Mouse (Mus musculus) B cell, adult 62 days (primary cell): ENCODE measurements around the gene Prss53. TPM values are rescaled to one million over a fixed set of nuclear protein-coding genes. Genes with fewer than 3 reads are reported as not detected.

ENCODE experiments used
- total RNA-seq: library from RNA; stranded (reverse); gene quantifications from 4 replicates; pipeline ENCODE4 v1.2.4, GENCODE M21; 2023

Prss53 gene
- total RNA-seq = 0.35 to 0.45 TPM (median 0.40 TPM) in 4 replicates

DNA sequence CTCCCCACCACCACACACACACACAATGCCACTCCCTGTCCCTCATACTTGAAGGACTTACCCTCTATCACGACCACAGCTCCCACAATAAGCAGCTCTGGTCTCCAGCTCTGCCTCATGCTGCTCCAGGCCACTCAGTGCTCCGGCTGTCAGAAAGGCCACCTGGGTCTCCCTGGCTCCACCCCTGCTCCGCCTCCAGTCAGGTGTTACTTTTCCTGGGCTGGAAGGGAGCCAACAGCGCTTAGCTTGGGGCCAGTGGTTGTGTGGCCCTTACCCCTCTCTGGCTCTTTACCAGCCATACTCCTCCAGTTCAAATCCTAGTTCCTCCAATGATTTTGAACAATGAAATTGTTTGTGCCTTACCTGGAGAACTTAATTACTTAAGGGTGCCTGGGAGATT is at the start of gene Prss53:
Gene Prss53 (minus strand): TSS at position 173 of the 400 bp plus-strand sequence.

DNA sequence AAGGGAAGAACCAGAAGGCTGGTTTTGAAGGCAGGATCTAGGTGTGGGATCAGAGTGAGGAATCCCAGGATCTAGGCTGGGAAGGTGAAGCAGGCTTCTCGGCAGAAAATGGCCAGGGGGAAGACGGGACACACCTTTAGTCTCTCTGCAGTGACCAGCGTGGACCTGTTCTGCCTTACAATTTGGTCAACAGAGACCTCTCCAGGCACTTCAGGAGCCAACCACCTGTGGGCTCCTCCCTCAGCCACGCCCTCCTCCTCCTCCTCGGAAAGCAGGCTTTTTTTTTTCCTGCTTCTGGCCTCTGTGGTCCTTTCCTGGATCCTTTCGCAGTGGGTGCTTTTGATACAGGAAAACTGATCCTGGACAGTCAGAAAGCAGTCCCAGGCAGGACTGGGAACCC is 39.2 kb upstream of the Prss53 start, which contains the start of gene Prss8:
Gene Prss8 (minus strand): TSS at position 182 of the 400 bp plus-strand sequence.

DNA sequence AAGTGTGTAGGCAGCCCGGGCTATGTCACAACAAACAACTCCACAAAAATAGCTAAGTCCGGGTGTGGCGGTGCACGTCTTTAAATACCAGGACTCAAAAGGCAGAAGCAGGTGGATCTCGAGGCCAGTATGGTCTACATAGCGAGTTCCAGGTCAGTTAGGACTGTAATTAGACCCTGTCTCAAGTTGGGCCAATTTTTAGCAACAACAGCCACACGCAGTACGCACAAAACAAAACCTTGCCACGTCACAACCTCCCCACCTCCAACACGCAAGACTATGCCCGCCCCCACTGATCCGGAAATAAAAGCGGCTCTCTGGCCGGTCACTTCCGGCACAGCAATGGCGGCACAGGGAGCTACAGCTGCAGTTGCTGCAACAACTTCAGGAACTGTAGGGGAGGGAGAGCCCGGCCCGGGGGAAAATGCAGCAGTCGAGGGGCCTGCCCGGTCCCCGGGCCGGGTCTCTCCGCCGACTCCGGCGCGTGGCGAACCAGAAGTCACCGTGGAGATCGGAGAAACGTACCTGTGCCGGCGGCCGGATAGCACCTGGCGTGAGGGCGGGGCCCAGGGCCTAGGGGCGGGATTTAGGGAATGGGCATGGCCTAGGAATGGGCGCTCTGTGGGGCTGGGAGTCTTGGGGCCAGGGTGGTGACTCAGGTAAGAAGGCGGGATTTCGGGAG is 21.6 kb upstream of the Prss53 start, which contains the start of gene Kat8:
Gene Kat8 (plus strand): TSS at position 327 of the 682 bp plus-strand sequence.

DNA sequence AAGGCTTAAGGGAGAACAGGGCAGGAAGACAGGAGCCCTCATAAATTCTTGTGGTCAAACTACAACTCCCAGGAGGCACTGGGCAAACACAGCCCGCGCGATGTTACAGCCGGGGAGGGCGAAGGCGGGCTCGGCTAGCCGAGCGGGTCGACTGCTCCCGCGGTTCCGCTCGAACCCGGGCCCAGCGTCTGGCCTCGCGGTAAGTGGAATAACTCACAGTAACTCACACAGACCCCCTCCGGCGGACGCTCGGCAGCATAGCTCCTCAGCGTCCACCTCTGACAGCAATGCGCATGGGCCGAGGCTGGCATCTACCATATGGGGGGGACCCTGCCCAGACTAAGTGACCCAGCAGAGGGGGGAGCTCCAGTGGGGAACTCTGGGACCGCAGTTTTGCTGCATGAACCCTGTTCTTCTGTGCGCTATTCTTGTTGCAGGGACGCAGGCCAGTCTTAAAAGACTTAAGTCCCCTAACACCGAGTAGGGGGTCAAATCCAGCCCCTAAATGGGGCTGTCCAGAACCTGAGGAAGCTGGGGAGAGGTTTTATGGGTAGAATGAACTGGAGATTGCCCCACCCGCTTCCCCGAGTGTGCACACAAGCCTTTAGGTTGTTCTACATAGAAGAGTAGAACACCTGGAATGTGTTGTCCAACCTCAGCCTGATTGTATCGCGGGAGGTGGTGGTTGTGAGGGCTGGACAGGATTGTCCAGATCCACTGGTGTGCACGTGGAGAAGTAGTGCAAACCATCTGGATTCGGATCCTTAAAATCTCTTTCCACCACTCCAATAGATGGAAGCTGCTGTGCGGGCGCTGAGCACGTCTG is 13.4 kb upstream of the Prss53 start, which contains the start of gene Bckdk:
Gene Bckdk (plus strand): TSS at position 112 of the 826 bp plus-strand sequence.

DNA sequence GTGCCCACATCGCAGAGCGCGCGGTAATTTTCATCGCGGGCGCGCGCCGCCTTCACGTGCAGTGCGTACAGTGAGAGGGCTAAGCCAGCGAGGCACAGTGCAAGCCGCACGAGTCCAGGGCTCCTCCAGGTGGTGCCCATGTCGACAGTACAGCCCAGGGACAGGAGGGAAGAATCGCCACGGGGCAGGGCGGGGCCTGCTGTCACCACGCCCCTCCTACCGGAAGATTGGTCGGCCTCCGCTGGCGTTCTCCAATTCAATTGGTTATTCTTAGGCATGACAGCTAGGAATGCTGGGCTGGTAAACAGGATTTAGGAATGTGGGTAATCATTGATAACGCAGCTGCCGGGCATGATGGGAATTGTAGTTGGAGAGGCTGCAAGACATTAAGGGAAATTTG is 4.7 kb upstream of the Prss53 start, which contains the start of the genes Gm21974 and Vkorc1:
Gene Gm21974 (minus strand): TSS at position 13 of the 400 bp plus-strand sequence.
Gene Vkorc1 (minus strand): TSS at position 176 of the 400 bp plus-strand sequence.

DNA sequence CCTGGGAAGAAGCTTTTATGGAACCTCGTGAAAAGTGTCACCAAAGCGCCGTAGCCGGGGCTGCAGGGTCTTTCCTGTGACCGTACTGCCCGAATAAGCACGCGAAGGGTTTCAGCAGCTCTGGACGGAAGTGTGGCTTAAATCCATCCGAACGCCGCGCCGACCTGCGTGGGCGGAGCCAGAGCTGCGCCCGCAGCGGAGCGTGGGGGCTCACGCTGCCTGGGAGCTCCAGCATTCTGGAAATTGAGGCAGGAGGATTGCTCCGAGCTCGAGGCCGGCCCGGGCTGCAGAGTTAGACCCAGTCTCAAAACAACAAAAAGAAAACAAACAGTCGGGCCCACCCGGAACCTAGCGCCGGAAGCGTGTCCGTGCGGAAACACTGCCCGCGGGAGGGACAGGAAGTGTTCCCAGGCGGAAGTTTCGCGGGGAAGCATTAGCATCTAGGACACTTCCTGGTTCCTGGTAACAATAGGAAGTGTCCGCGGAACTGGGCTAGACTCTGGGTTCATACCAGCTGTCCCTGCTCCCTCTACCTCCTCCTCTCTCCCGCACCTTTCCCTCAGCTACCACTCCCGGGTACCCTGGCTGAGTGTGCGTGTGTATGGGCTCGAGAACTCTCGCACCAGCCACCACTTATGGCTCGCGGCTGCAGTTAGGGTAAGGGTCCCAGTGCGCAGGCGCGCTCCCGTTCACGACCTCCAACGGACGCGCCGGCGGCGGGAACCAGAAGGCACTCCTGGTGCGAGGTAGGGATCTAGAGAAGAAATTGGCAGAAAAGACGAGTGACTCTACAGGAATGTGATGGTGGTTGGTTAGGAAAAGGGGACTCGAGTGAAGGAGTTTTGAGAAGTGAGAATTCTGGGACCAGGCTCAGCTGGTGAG is 14.1 kb downstream of the Prss53 start, which contains the start of gene Zfp668:
Gene Zfp668 (minus strand): TSS at position 362 of the 882 bp plus-strand sequence.

DNA sequence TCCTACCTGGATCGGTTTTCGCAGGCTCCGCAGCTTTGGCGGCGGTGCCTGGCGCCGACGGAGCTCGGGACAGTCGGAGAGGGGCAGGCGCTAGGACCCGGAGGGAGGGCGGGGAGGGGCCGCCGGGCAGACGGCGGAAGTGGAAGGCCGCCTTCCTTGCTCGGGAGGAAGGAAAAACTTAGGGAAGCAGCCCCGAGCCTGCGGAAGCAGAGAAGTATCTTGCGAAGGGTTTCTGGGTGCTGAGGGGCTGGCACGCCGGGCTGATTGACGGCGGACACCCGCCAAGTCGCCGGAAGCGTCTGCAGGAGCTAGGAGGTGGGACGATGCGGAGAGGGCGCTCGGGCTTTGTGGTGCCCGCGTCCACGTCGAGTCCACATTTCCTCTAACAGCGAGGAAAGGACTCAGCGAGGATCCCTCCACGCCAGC is 14.7 kb downstream of the Prss53 start, which contains the start of gene Zfp646:
Gene Zfp646 (plus strand): TSS at position 181 of the 426 bp plus-strand sequence.

Other genes with a start within 250 kb of the Prss53 start
- 63.0 to 68.4 TPM (median 63.8 TPM) in 4 replicates for gene Bcl7c, start 182.0 kb downstream of the Prss53 start, total RNA-seq
- gene Ctf1, start 178.2 kb downstream of the Prss53 start, total RNA-seq = not detected in 4 replicates
- gene Ctf2, start 158.8 kb downstream of the Prss53 start, total RNA-seq = not detected in 4 replicates
- 14.7 to 17.9 TPM (median 15.5 TPM) in 4 replicates for gene Fbxl19, start 146.4 kb downstream of the Prss53 start, total RNA-seq
- 28.6 to 34.8 TPM (median 29.6 TPM) in 4 replicates for gene Orai3, start 121.2 kb downstream of the Prss53 start, total RNA-seq
- gene Setd1a, start 114.3 kb downstream of the Prss53 start, total RNA-seq = 73.7 to 86.9 TPM (median 79.4 TPM) in 4 replicates
- gene Gm49388, start 105.4 kb downstream of the Prss53 start, total RNA-seq = 1.5 to 2.4 TPM in 2 of 4 replicates, not detected in the others
- 1.7 to 3.7 TPM (median 3.2 TPM) in 4 replicates for gene Hsd3b7, start 90.4 kb downstream of the Prss53 start, total RNA-seq
- 121 to 153 TPM (median 133 TPM) in 4 replicates for gene Stx4a, start 66.7 kb downstream of the Prss53 start, total RNA-seq
- gene Stx1b, start 66.4 kb downstream of the Prss53 start, total RNA-seq = not detected in 4 replicates
- 91.0 to 95.6 TPM (median 92.9 TPM) in 4 replicates for gene Zfp646, start 14.7 kb downstream of the Prss53 start, total RNA-seq
- 13.9 to 14.9 TPM (median 14.4 TPM) in 4 replicates for gene Zfp668, start 14.1 kb downstream of the Prss53 start, total RNA-seq
- not detected in 4 replicates for gene Gm21974, start 4.5 kb upstream of the Prss53 start, total RNA-seq
- gene Vkorc1, start 4.6 kb upstream of the Prss53 start, total RNA-seq = 15.5 to 22.2 TPM (median 17.5 TPM) in 4 replicates
- gene Bckdk, start 13.1 kb upstream of the Prss53 start, total RNA-seq = 30.2 to 34.8 TPM (median 32.9 TPM) in 4 replicates
- 43.2 to 49.2 TPM (median 46.0 TPM) in 4 replicates for gene Kat8, start 21.5 kb upstream of the Prss53 start, total RNA-seq
- not detected in 4 replicates for gene Prss8, start 39.1 kb upstream of the Prss53 start, total RNA-seq
- gene Prss36, start 55.8 kb upstream of the Prss53 start, total RNA-seq = 2.5 to 3.3 TPM (median 2.8 TPM) in 4 replicates
- 793 to 895 TPM (median 867 TPM) in 4 replicates for gene Fus, start 76.5 kb upstream of the Prss53 start, total RNA-seq
- gene Pycard, start 102.9 kb upstream of the Prss53 start, total RNA-seq = 24.0 to 28.8 TPM (median 26.2 TPM) in 4 replicates
- 0.26 to 1.7 TPM (median 1.0 TPM) in 4 replicates for gene Trim72, start 113.0 kb upstream of the Prss53 start, total RNA-seq
- gene Itgam, start 171.7 kb upstream of the Prss53 start, total RNA-seq = 1.4 to 2.7 TPM (median 2.1 TPM) in 4 replicates
- not detected in 4 replicates for gene Gm49368, start 171.7 kb upstream of the Prss53 start, total RNA-seq
- 0.98 to 3.9 TPM (median 1.8 TPM) in 4 replicates for gene Itgax, start 238.6 kb upstream of the Prss53 start, total RNA-seq